Mouse (Mus musculus) liver, embryonic 11.5 days (tissue): ENCODE measurements at regions not wholly inside any gene's neighbourhood (a gene's known extent, or its start where the extent isn't known, plus 50 kb on each side); places are given as distances from the start of the nearest gene placed in this dataset.

Experiments
- ATAC-seq: fragments of 200-750 bp; cut with Nextera tagmentation; replicated peaks from 2 replicates; pipeline ENCODE4 v1.8.0; 2017; ENCODE audit warnings: moderate number of reproducible peaks, mild to moderate bottlenecking, moderate TSS enrichment, moderate library complexity; ENCODE audit not compliant: low FRiP score
- DNase-seq: peaks from one replicate; pipeline ENCODE4 v3.0.0-alpha.2; 2017; ENCODE audit warnings: low spot score
- H3K27ac ChIP-seq: fragments of 300-500 bp; sonication (generic); 2 replicates; pipeline ENCODE4 v1.5.1; 2014; ENCODE audit warnings: mild to moderate bottlenecking, low read depth, low read length, control low read depth
- H3K27me3 ChIP-seq: fragments of 300-500 bp; sonication (generic); replicated peaks from 2 replicates; pipeline ENCODE4 v1.6.1; 2014; ENCODE audit warnings: low read length, mixed read lengths; ENCODE audit not compliant: control insufficient read depth, insufficient read depth
- H3K36me3 ChIP-seq: fragments of 300-500 bp; sonication (generic); 2 replicates; pipeline ENCODE4 v1.6.1; 2014; ENCODE audit warnings: mild to moderate bottlenecking, low read length, moderate library complexity, mixed read lengths; ENCODE audit not compliant: control insufficient read depth, insufficient read depth
- H3K4me1 ChIP-seq: fragments of 300-500 bp; sonication (generic); replicated peaks from 2 replicates; pipeline ENCODE4 v1.6.1; 2014; ENCODE audit warnings: low read length, mixed read lengths; ENCODE audit not compliant: control insufficient read depth, insufficient read depth
- H3K4me2 ChIP-seq: fragments of 300-500 bp; sonication (generic); 2 replicates; pipeline ENCODE4 v1.6.1; 2014; ENCODE audit warnings: mild to moderate bottlenecking, control low read depth, moderate library complexity
- H3K4me3 ChIP-seq: fragments of 300-500 bp; sonication (generic); 2 replicates; pipeline ENCODE4 v1.5.1; 2014; ENCODE audit warnings: low read depth, low read length, control low read depth
- H3K9ac ChIP-seq: fragments of 300-500 bp; sonication (generic); 2 replicates; pipeline ENCODE4 v1.6.1; 2014; ENCODE audit warnings: low read depth, low read length, control low read depth
- H3K9me3 ChIP-seq: fragments of 300-500 bp; sonication (generic); 2 replicates; pipeline ENCODE4 v1.6.1; 2016; ENCODE audit warnings: low read length, inconsistent platforms, mixed read lengths; ENCODE audit not compliant: control insufficient read depth
- WGBS: fragments of 180-500 bp; shearing (Covaris S2); extraction: QIAGEN DNeasy Blood & Tissue Kit; methylation state at CpG from one replicate; pipeline ENCODE4 v1.1.7; 2014; 5-methylcytosine and 5-hydroxymethylcytosine counted together

- H3K9me3 ChIP-seq: no peaks in the 10 kb centered on the region
- no peaks in the 10 kb centered on the region for H3K4me1 ChIP-seq
- no peak overlapping the region for H3K4me2 ChIP-seq
- H3K27me3 ChIP-seq: no peaks in the 10 kb centered on the region
- no peaks in the 10 kb centered on the region for H3K36me3 ChIP-seq
- DNase-seq (no peak), ATAC-seq (no peak)
- no peak overlapping the region for H3K4me3 ChIP-seq
- H3K27ac ChIP-seq: no peak overlapping the region
- no peak overlapping the region for H3K9ac ChIP-seq
Observed at GRCm38 (mm10) chr1:47486087-47486486, 593.4 kb upstream of the Slc39a10 start.

DNA sequence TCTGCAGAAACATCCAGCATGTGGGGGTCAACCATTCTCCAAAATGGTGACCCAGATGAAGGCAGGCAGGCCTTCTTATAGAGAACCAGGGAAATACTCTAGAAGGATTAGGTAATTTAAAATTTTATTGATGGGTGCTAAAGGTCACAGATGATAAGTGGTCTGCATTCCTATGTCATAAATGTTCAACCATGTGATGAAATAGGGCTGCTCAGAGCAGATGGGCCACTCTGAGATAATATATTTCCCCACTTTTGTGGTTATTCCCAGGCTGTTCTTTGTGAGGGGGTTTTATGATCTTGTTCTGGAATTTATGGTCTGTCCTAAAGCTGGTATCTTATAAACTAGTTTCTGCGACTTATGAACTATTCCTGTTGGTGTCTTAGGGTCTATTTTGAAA lies 586.4 kb upstream of the Slc39a10 start:
- no peak overlapping the region for H3K27ac ChIP-seq
- 82% methylated on average over 1 of the region's 1 CpGs for WGBS
- no peaks in the 10 kb centered on the region for H3K27me3 ChIP-seq
- no peaks in the 10 kb centered on the region for H3K9me3 ChIP-seq
- DNase-seq (no peak), ATAC-seq (no peak)
- no peak overlapping the region for H3K4me2 ChIP-seq
- no peak overlapping the region for H3K9ac ChIP-seq
- H3K4me1 ChIP-seq: no peaks in the 10 kb centered on the region
- no peaks in the 10 kb centered on the region for H3K36me3 ChIP-seq
- no peak overlapping the region for H3K4me3 ChIP-seq

- Histone ChIP-seq H3K36me3 (no peaks in the 10 kb centered on the region), H3K27ac (no peak overlapping the region), H3K4me2 (no peak overlapping the region), H3K4me3 (no peak overlapping the region), H3K4me1 (no peaks in the 10 kb centered on the region), H3K9ac (no peak overlapping the region), H3K27me3 (no peaks in the 10 kb centered on the region), H3K9me3 (no peaks in the 10 kb centered on the region)
- ATAC-seq (no peak), DNase-seq (no peak)
- 80% methylated on average over 9 of the region's 9 CpGs for WGBS
Observed at GRCm38 (mm10) chr1:47466573-47467253, 574.1 kb upstream of the Slc39a10 start.

- no peaks in the 10 kb centered on the region for H3K36me3 ChIP-seq
- H3K9ac ChIP-seq: no peak overlapping the region
- no peak overlapping the region for H3K4me3 ChIP-seq
- no peak overlapping the region for H3K27ac ChIP-seq
- no peak for ATAC-seq
- no peak overlapping the region for H3K4me2 ChIP-seq
- WGBS: 70% methylated on average over 6 of the region's 6 CpGs
- no peaks in the 10 kb centered on the region for H3K27me3 ChIP-seq
- H3K9me3 ChIP-seq: no peaks in the 10 kb centered on the region
- DNase-seq: no peak
- H3K4me1 ChIP-seq: no peaks in the 10 kb centered on the region
Observed at GRCm38 (mm10) chr1:47448737-47449489, 556.3 kb upstream of the Slc39a10 start.

GRCm38 (mm10) chr1:47448070-47448469 lies 555.4 kb upstream of the Slc39a10 start:
- no peak overlapping the region for H3K27ac ChIP-seq
- H3K4me1 ChIP-seq: no peaks in the 10 kb centered on the region
- no peaks in the 10 kb centered on the region for H3K9me3 ChIP-seq
- no peak for DNase-seq
- WGBS: 82% methylated on average over 3 of the region's 3 CpGs
- no peak overlapping the region for H3K4me2 ChIP-seq
- no peaks in the 10 kb centered on the region for H3K27me3 ChIP-seq
- H3K36me3 ChIP-seq: no peaks in the 10 kb centered on the region
- ATAC-seq: no peak
- no peak overlapping the region for H3K9ac ChIP-seq
- no peak overlapping the region for H3K4me3 ChIP-seq

GRCm38 (mm10) chr1:47446021-47446420 lies 553.4 kb upstream of the Slc39a10 start:
- Histone ChIP-seq H3K9ac (no peak overlapping the region), H3K9me3 (no peaks in the 10 kb centered on the region), H3K36me3 (no peaks in the 10 kb centered on the region), H3K27me3 (no peaks in the 10 kb centered on the region), H3K4me3 (no peak overlapping the region), H3K4me1 (no peaks in the 10 kb centered on the region), H3K4me2 (no peak overlapping the region), H3K27ac (no peak overlapping the region)
- ATAC-seq: no peak
- DNase-seq: no peak
- 62% methylated on average over 6 of the region's 6 CpGs for WGBS

- Histone ChIP-seq H3K4me3 (no peak overlapping the region), H3K9me3 (no peaks in the 10 kb centered on the region), H3K9ac (no peak overlapping the region), H3K27ac (no peak overlapping the region), H3K4me2 (no peak overlapping the region), H3K4me1 (no peaks in the 10 kb centered on the region), H3K27me3 (no peaks in the 10 kb centered on the region), H3K36me3 (no peaks in the 10 kb centered on the region)
- no peak for ATAC-seq
- WGBS: 68% methylated on average over 1 of the region's 1 CpGs
- no peak for DNase-seq
Observed at GRCm38 (mm10) chr1:47432829-47433228, 540.2 kb upstream of the Slc39a10 start.

DNA sequence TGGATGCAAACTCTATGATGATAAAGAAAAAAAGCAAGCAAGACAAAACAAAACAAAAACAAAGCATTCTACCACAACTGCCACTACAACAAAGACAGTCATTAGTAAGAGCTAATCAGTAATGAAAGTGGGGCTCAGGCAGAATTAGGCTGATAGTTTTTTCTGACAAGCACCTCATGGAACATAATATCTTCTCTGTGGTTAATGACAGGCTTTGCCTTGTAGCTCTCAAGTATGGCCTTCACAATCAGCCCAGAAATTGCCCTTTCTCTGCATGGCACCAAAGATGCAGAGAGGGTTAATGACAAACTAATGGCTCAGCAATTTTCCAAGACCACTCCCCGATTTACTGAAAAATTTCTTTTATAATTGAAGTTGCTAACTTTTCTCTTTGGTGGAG lies 512.5 kb upstream of the Slc39a10 start:
- Histone ChIP-seq H3K4me2 (no peak overlapping the region), H3K4me3 (no peak overlapping the region), H3K9ac (no peak overlapping the region), H3K9me3 (no peaks in the 10 kb centered on the region), H3K4me1 (no peaks in the 10 kb centered on the region), H3K36me3 (no peaks in the 10 kb centered on the region), H3K27me3 (no peaks in the 10 kb centered on the region), H3K27ac (no peak overlapping the region)
- ATAC-seq (no peak), DNase-seq (no peak)
- 67% methylated on average over 1 of the region's 1 CpGs for WGBS

GRCm38 (mm10) chr1:47386579-47386978 lies 493.9 kb upstream of the Slc39a10 start:
- H3K9ac ChIP-seq: no peak overlapping the region
- no peak overlapping the region for H3K4me2 ChIP-seq
- H3K4me1 ChIP-seq: no peaks in the 10 kb centered on the region
- no peaks in the 10 kb centered on the region for H3K27me3 ChIP-seq
- DNase-seq (no peak), ATAC-seq (no peak)
- H3K27ac ChIP-seq: no peak overlapping the region
- no peak overlapping the region for H3K4me3 ChIP-seq
- no peaks in the 10 kb centered on the region for H3K9me3 ChIP-seq
- H3K36me3 ChIP-seq: no peaks in the 10 kb centered on the region
